Mouse (Mus musculus) MEL (cell line): ENCODE data around the gene Lrrk1. TPM values are rescaled to one million over a fixed set of nuclear protein-coding genes. Genes with fewer than 3 reads are reported as not detected.

Experiments
- DNase-seq: peaks from one replicate; pipeline ENCODE4 v3.0.0; 2011; ENCODE audit warnings: low read depth, low spot score
- H3K27ac ChIP-seq: 2 replicates; pipeline ENCODE4 v1.5.1; 2012; ENCODE audit warnings: low read depth, mild to moderate bottlenecking, control low read depth, low read length, moderate library complexity; ENCODE audit not compliant: control insufficient read depth
- H3K27me3 ChIP-seq, 2 experiments: fragments of 150-350 bp in 1 of 2; sonication (generic) in 1 of 2; 2 replicates each; pipeline ENCODE4 v1.6.1; 2012; ENCODE audit warnings: low read length in 2 of 2, mild to moderate bottlenecking in 2 of 2, improper control_type of control experiment in 1 of 2, moderate library complexity in 1 of 2; ENCODE audit not compliant: insufficient read depth in 2 of 2, control insufficient read depth in 1 of 2
- H3K36me3 ChIP-seq, 2 experiments: 2 replicates each; pipeline ENCODE4 v1.6.1; 2012 to 2014; ENCODE audit warnings: low read length in 2 of 2, improper control_type of control experiment in 1 of 2, inconsistent platforms in 1 of 2, mild to moderate bottlenecking in 1 of 2; ENCODE audit not compliant: insufficient read depth in 2 of 2, control insufficient read depth in 1 of 2
- H3K4me1 ChIP-seq, 2 experiments: fragments of 150-350 bp in 1 of 2; sonication (generic) in 1 of 2; 2 replicates each; pipeline ENCODE4 v1.6.1; 2012; ENCODE audit warnings: low read length in 2 of 2, improper control_type of control experiment in 1 of 2, mild to moderate bottlenecking in 1 of 2; ENCODE audit not compliant: insufficient read depth in 2 of 2, control insufficient read depth in 1 of 2
- H3K4me3 ChIP-seq, 2 experiments: fragments of 150-350 bp in 1 of 2; sonication (generic) in 1 of 2; 2 replicates each; pipeline ENCODE4 v1.5.1; 2012; ENCODE audit warnings: low read depth in 2 of 2, low read length in 2 of 2, mild to moderate bottlenecking in 2 of 2, moderate library complexity in 2 of 2, control low read depth in 1 of 2, improper control_type of control experiment in 1 of 2; ENCODE audit not compliant: control insufficient read depth in 1 of 2, insufficient read depth in 1 of 2
- H3K79me2 ChIP-seq: 2 replicates; pipeline ENCODE4 v1.6.1; 2012; ENCODE audit warnings: mild to moderate bottlenecking, low read length, moderate library complexity; ENCODE audit not compliant: control insufficient read depth, poor library complexity, insufficient read depth
- H3K9ac ChIP-seq: 2 replicates; pipeline ENCODE4 v1.6.1; 2012; ENCODE audit warnings: low read depth, mild to moderate bottlenecking, control low read depth, low read length, moderate library complexity; ENCODE audit not compliant: control insufficient read depth, poor library complexity, severe bottlenecking
- H3K9me3 ChIP-seq: fragments of 150-350 bp; sonication (generic); replicated peaks from 2 replicates; pipeline ENCODE4 v1.6.1; 2012; ENCODE audit warnings: mild to moderate bottlenecking, low read length, improper control_type of control experiment, moderate library complexity; ENCODE audit not compliant: insufficient read depth
- CHD2 ChIP-seq: IDR thresholded peaks from 2 replicates; pipeline ENCODE4 v1.6.1; 2011; ENCODE audit warnings: low read length, improper control_type of control experiment
- E2F4 ChIP-seq: IDR thresholded peaks from 2 replicates; pipeline ENCODE4 v1.6.1; 2011; ENCODE audit warnings: low read depth, low read length, improper control_type of control experiment, borderline replicate concordance
- ETS1 ChIP-seq: IDR thresholded peaks from 2 replicates; pipeline ENCODE4 v1.6.1; 2012; ENCODE audit warnings: low read depth, mild to moderate bottlenecking, inconsistent platforms, low read length, improper control_type of control experiment, moderate library complexity
- GATA1 ChIP-seq: IDR thresholded peaks from 2 replicates; pipeline ENCODE4 v1.6.1; 2011; ENCODE audit warnings: low read depth, low read length, improper control_type of control experiment
- MAX ChIP-seq: IDR thresholded peaks from 2 replicates; pipeline ENCODE4 v1.6.1; 2011; ENCODE audit warnings: low read length, improper control_type of control experiment
- MYC ChIP-seq: IDR thresholded peaks from 2 replicates; pipeline ENCODE4 v1.6.1; 2011; ENCODE audit warnings: low read depth, mild to moderate bottlenecking, low read length, improper control_type of control experiment, moderate library complexity
- NELFE ChIP-seq: IDR thresholded peaks from 2 replicates; pipeline ENCODE4 v1.6.1; 2011; ENCODE audit warnings: low read depth, low read length, improper control_type of control experiment
- NRF1 ChIP-seq: IDR thresholded peaks from 2 replicates; pipeline ENCODE4 v1.6.1; 2014; ENCODE audit warnings: low read depth, mild to moderate bottlenecking, inconsistent platforms, low read length, improper control_type of control experiment, moderate library complexity; ENCODE audit not compliant: poor library complexity, insufficient read depth, severe bottlenecking
- POLR2AphosphoS2 ChIP-seq: IDR thresholded peaks from 2 replicates; pipeline ENCODE4 v1.6.1; 2011; ENCODE audit warnings: low read length, improper control_type of control experiment
- SIN3A ChIP-seq: IDR thresholded peaks from 2 replicates; pipeline ENCODE4 v1.6.1; 2012; ENCODE audit warnings: low read length, improper control_type of control experiment, inconsistent platforms
- TAL1 ChIP-seq: IDR thresholded peaks from 2 replicates; pipeline ENCODE4 v1.6.1; 2012; ENCODE audit warnings: mild to moderate bottlenecking, inconsistent platforms, low read length, moderate library complexity, mixed read lengths
- TBP ChIP-seq: IDR thresholded peaks from 2 replicates; pipeline ENCODE4 v1.8.0; 2011; ENCODE audit warnings: low read depth, low read length, improper control_type of control experiment
- USF1 ChIP-seq: IDR thresholded peaks from 2 replicates; pipeline ENCODE4 v1.6.1; 2014; ENCODE audit warnings: low read depth, mild to moderate bottlenecking, inconsistent platforms, low read length, improper control_type of control experiment, moderate library complexity
- ZC3H11A ChIP-seq: IDR thresholded peaks from 2 replicates; pipeline ENCODE4 v1.6.1; 2012; ENCODE audit warnings: low read depth, mild to moderate bottlenecking, inconsistent platforms, low read length, improper control_type of control experiment
- ZKSCAN1 ChIP-seq: IDR thresholded peaks from 2 replicates; pipeline ENCODE4 v1.6.1; 2012; ENCODE audit warnings: low read depth, mild to moderate bottlenecking, inconsistent platforms, low read length, improper control_type of control experiment, moderate library complexity
- ZMIZ1 ChIP-seq: IDR thresholded peaks from 2 replicates; pipeline ENCODE4 v1.6.1; 2012; ENCODE audit warnings: low read depth, mild to moderate bottlenecking, inconsistent platforms, low read length, improper control_type of control experiment, moderate library complexity
- polyA plus RNA-seq, 2 experiments: library from polyadenylated mRNA; stranded (reverse) in 1 of 2; unstranded in 1 of 2; fragments of >175 nt in 1 of 2; fragments of >200 nt in 1 of 2; gene quantifications; 2 replicates each; pipeline versions ENCODE4 v1.2.1 to v1.2.4; 2012; ENCODE audit warnings: low replicate concordance in 2 of 2, low read depth in 1 of 2; ENCODE audit not compliant: insufficient read length in 2 of 2, insufficient read depth in 1 of 2, missing spikeins in 1 of 2
- total RNA-seq: library from RNA; depleted of rRNA; stranded (reverse); fragments of 300-350 nt; gene quantifications from 2 replicates; pipeline ENCODE4 v1.2.3, GENCODE M21; 2012

The Lrrk1 gene
- total and polyA plus RNA-seq, 3 experiments = 9.1 to 19.1 TPM; not detected in 1

- no peaks in the 10 kb centered on the region for H3K27me3 ChIP-seq
- no peak overlapping the region for H3K4me3 ChIP-seq
- no peak for DNase-seq
- H3K9me3 ChIP-seq = no peaks in the 10 kb centered on the region
- H3K79me2 ChIP-seq = 0 out of 2 replicates have a peak, but pooled peaks cover 2% of the 10 kb centered on the region
- peaks cover 0 to 3% of the 10 kb centered on the region in 2 experiments; a peak in 1 of 4 replicates for H3K36me3 ChIP-seq
- H3K4me1 ChIP-seq = no peaks in the 10 kb centered on the region
- TF ChIP-seq USF1 = no peak
- no peak for TF ChIP-seq TAL1
- TF ChIP-seq MAX = no peak
- no peak for TF ChIP-seq NRF1
- TF ChIP-seq ZC3H11A = no peak
- no peak for TF ChIP-seq TBP
- TF ChIP-seq SIN3A = no peak
- TF ChIP-seq MYC = no peak
- TF ChIP-seq POLR2AphosphoS2 = no peak
- TF ChIP-seq ETS1 = no peak
- TF ChIP-seq CHD2 = no peak
- no peak overlapping the region for H3K27ac ChIP-seq
- H3K9ac ChIP-seq = no peak overlapping the region
Observed at GRCm38 (mm10) chr7:66370970-66371369, 17.2 kb downstream of the Lrrk1 start.

- Histone ChIP-seq H3K79me2 (0 out of 2 replicates have a peak, but pooled peaks cover 2% of the 10 kb centered on the region), H3K4me1 (no peaks in the 10 kb centered on the region), H3K36me3 (peaks cover 0 to 3% of the 10 kb centered on the region in 2 experiments; a peak in 1 of 4 replicates), H3K9me3 (no peaks in the 10 kb centered on the region), H3K9ac (no peak overlapping the region), H3K27ac (no peak overlapping the region), H3K4me3 (no peak overlapping the region), H3K27me3 (no peaks in the 10 kb centered on the region)
- no peak for TF ChIP-seq E2F4
- TF ChIP-seq GATA1 = no peak
- TF ChIP-seq ZKSCAN1 = no peak
- no peak for TF ChIP-seq MYC
- TF ChIP-seq ZMIZ1 = no peak
- TF ChIP-seq USF1 = no peak
- no peak for TF ChIP-seq POLR2AphosphoS2
- no peak for TF ChIP-seq NELFE
- no peak for TF ChIP-seq TBP
- DNase-seq = no peak
Observed at GRCm38 (mm10) chr7:66369934-66370445, 18.2 kb downstream of the Lrrk1 start.
